Mouse (Mus musculus) liver, embryonic 11.5 days (tissue): ENCODE measurements around the gene Ppp1r8. TPM values are rescaled to one million over a fixed set of nuclear protein-coding genes. Genes with fewer than 3 reads are reported as not detected.

Experiments
- ATAC-seq: fragments of 200-750 bp; cut with Nextera tagmentation; replicated peaks from 2 replicates; pipeline ENCODE4 v1.8.0; 2017; ENCODE audit warnings: moderate number of reproducible peaks, mild to moderate bottlenecking, moderate TSS enrichment, moderate library complexity; ENCODE audit not compliant: low FRiP score
- DNase-seq: peaks from one replicate; pipeline ENCODE4 v3.0.0-alpha.2; 2017; ENCODE audit warnings: low spot score
- H3K27ac ChIP-seq: fragments of 300-500 bp; sonication (generic); 2 replicates; pipeline ENCODE4 v1.5.1; 2014; ENCODE audit warnings: mild to moderate bottlenecking, low read depth, low read length, control low read depth
- H3K27me3 ChIP-seq: fragments of 300-500 bp; sonication (generic); replicated peaks from 2 replicates; pipeline ENCODE4 v1.6.1; 2014; ENCODE audit warnings: low read length, mixed read lengths; ENCODE audit not compliant: control insufficient read depth, insufficient read depth
- H3K36me3 ChIP-seq: fragments of 300-500 bp; sonication (generic); 2 replicates; pipeline ENCODE4 v1.6.1; 2014; ENCODE audit warnings: mild to moderate bottlenecking, low read length, moderate library complexity, mixed read lengths; ENCODE audit not compliant: control insufficient read depth, insufficient read depth
- H3K4me1 ChIP-seq: fragments of 300-500 bp; sonication (generic); replicated peaks from 2 replicates; pipeline ENCODE4 v1.6.1; 2014; ENCODE audit warnings: low read length, mixed read lengths; ENCODE audit not compliant: control insufficient read depth, insufficient read depth
- H3K4me2 ChIP-seq: fragments of 300-500 bp; sonication (generic); 2 replicates; pipeline ENCODE4 v1.6.1; 2014; ENCODE audit warnings: mild to moderate bottlenecking, control low read depth, moderate library complexity
- H3K4me3 ChIP-seq: fragments of 300-500 bp; sonication (generic); 2 replicates; pipeline ENCODE4 v1.5.1; 2014; ENCODE audit warnings: low read depth, low read length, control low read depth
- H3K9ac ChIP-seq: fragments of 300-500 bp; sonication (generic); 2 replicates; pipeline ENCODE4 v1.6.1; 2014; ENCODE audit warnings: low read depth, low read length, control low read depth
- H3K9me3 ChIP-seq: fragments of 300-500 bp; sonication (generic); 2 replicates; pipeline ENCODE4 v1.6.1; 2016; ENCODE audit warnings: low read length, inconsistent platforms, mixed read lengths; ENCODE audit not compliant: control insufficient read depth
- WGBS: fragments of 180-500 bp; shearing (Covaris S2); extraction: QIAGEN DNeasy Blood & Tissue Kit; methylation state at CpG from one replicate; pipeline ENCODE4 v1.1.7; 2014; 5-methylcytosine and 5-hydroxymethylcytosine counted together
- polyA plus RNA-seq: library from polyadenylated mRNA; unstranded; fragments of >200 nt; fragmentation: Nextera tagmentation; extraction: Ambion mirVana; gene quantifications from 2 replicates; pipeline ENCODE4 v1.2.1, GENCODE M21; 2014

The Ppp1r8 gene
- polyA plus RNA-seq, 1 experiment from 2014 or later: 44.0 TPM

- WGBS: 82% methylated on average over 4 of the region's 4 CpGs
Observed at GRCm38 (mm10) chr4:132780288-132780687, 62.7 kb downstream of the Ppp1r8 start.

GRCm38 (mm10) chr4:132778562-132779201 is 64.3 kb downstream of the Ppp1r8 start:
- no peaks in the 10 kb centered on the region for H3K9me3 ChIP-seq
- H3K36me3 ChIP-seq: peaks cover 56% of the 10 kb centered on the region
- H3K27ac ChIP-seq: no peak overlapping the region
- H3K4me1 ChIP-seq: no peaks in the 10 kb centered on the region
- ATAC-seq (no peak), DNase-seq (no peak)
- no peak overlapping the region for H3K4me2 ChIP-seq
- no peak overlapping the region for H3K4me3 ChIP-seq
- H3K27me3 ChIP-seq: no peaks in the 10 kb centered on the region
- 91% methylated on average over 6 of the region's 6 CpGs for WGBS
- H3K9ac ChIP-seq: no peak overlapping the region

More at GRCm38 (mm10) chr4:132780288-132780687, 62.7 kb downstream of the Ppp1r8 start:
- Histone ChIP-seq H3K9me3 (no peaks in the 10 kb centered on the region), H3K4me2 (no peak overlapping the region), H3K27me3 (no peaks in the 10 kb centered on the region), H3K27ac (no peak overlapping the region), H3K9ac (no peak overlapping the region), H3K36me3 (peaks cover 42% of the 10 kb centered on the region), H3K4me1 (peaks cover 4% of the 10 kb centered on the region; the same call in 1 of the 2 replicates), H3K4me3 (no peak overlapping the region)
- no peak for ATAC-seq
- DNase-seq: no peak

Other genes starting within 250 kb of the Ppp1r8 start
- 28.3 and 29.7 TPM in 2 replicates for gene Eya3, start 204.2 kb downstream of the Ppp1r8 start, polyA plus RNA-seq
- gene Xkr8, start 110.6 kb downstream of the Ppp1r8 start, polyA plus RNA-seq: 5.1 and 7.7 TPM in 2 replicates
- gene Smpdl3b, start 85.9 kb downstream of the Ppp1r8 start, polyA plus RNA-seq: 2.9 and 3.2 TPM in 2 replicates
- 156 and 165 TPM in 2 replicates for gene Rpa2, start 74.8 kb downstream of the Ppp1r8 start, polyA plus RNA-seq
- gene Themis2, start 46.8 kb downstream of the Ppp1r8 start, polyA plus RNA-seq: 2.7 and 3.3 TPM in 2 replicates
- 33.1 and 34.9 TPM in 2 replicates for gene Stx12, start 41.3 kb upstream of the Ppp1r8 start, polyA plus RNA-seq
- 27.8 and 32.2 TPM in 2 replicates for gene Fam76a, start 79.4 kb upstream of the Ppp1r8 start, polyA plus RNA-seq
- gene Fgr, start 130.9 kb upstream of the Ppp1r8 start, polyA plus RNA-seq: 0.23 and 0.73 TPM in 2 replicates
- 5.1 and 6.1 TPM in 2 replicates for gene Ahdc1, start 168.1 kb upstream of the Ppp1r8 start, polyA plus RNA-seq